Mouse (Mus musculus) megakaryocyte, embryonic 14.5 days (primary cell): Measurements from ENCODE around the gene Picalm.
"Not testable (repeated sequence)": the region's sequence is repeated elsewhere in the genome, so short reads cannot be mapped to it uniquely, and the experiment has no call there.

ENCODE experiments used
- FLI1 ChIP-seq: IDR thresholded peaks from 2 replicates; pipeline ENCODE4 v1.6.1; 2012; ENCODE audit warnings: low read length, inconsistent platforms, mixed read lengths
- GATA1 ChIP-seq: IDR thresholded peaks from 3 replicates; pipeline ENCODE4 v1.6.1; 2012; ENCODE audit warnings: mixed read lengths, low read length, inconsistent platforms, borderline replicate concordance

DNA sequence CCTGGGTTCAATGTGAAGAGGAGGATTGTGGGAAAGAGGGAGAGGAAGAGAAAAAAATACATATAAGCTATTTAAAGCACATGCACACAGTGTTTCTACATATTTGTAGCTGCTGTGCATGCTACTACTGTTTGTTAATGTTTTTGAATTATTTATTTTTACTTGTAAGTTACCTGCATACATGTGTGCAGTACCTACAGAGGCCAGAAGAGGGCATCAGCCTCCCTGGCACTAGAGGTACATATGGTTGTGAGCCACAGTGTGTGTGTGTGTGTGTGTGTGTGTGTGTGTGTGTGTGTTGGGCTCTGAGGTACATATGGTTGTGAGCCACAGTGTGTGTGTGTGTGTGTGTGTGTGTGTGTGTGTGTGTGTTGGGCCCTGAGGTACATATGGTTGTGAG, 98.9 kb downstream of the Picalm start:
- not testable (repeated sequence) for TF ChIP-seq GATA1, FLI1
